Mouse (Mus musculus): ENCODE measurements around the gene Stk38l.

- TF ChIP-seq CTCF (IDR thresholded peaks at IDR 0.05; ENCODE audit: insufficient read depth, low read depth, low read length) = no peak
- TF ChIP-seq POLR2A (IDR thresholded peaks at IDR 0.05; ENCODE audit: insufficient read depth, low read depth, low read length) = no peak
Measured at GRCm38 (mm10) chr6:146776610-146777389, 52.0 kb downstream of the Stk38l start.

Data from olfactory bulb, adult 2 months (tissue).